Mouse (Mus musculus) NIH3T3 (cell line): ENCODE measurements around the gene Shb.
A peak's percentile ranks its signal among the peaks of the same experiment; 100 is the strongest.

Experiments used
- DNase-seq: peaks from one replicate; pipeline ENCODE4 v3.0.0-alpha.2; 2012; ENCODE audit warnings: low read depth

The Shb gene

DNA sequence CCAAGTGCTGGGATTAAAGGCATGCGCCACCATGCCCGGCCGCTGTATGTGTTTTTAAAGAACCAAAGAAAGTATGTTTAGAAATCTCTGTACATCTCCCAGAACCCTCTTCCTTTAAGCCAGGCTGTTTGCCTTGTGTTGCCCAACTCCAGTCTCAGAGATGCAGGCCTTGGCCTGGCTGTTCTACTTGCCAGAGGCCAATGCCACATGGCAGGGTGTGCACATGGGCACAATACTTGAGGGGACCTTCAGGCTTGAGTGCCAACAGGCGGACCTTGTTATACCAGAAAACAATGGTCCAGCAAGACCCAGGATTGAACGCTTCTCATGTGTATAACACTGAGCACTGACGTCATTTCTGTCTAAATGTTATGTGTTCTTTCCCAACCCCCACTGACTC is 27.1 kb downstream of the Shb start:
- DNase-seq = no peak

DNA sequence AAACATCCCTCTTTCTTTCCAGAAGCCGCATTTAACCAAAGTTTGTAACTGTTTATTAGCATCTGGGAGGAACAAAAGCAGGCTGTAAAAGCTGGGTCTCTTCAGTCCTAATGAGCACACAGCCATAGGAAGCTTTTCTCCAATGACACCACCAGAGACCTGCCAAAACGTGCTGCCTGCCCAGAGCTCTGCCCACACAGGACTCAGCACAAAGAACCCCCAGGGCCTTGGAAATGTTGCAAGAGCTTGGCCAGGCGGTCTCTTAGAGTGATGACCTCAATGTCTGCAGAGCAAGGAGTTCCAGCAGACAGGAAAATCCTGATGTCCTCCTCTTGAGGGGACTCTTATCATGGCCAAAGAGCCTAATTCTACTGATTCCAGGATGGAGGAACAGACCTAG is 28.5 kb downstream of the Shb start:
- DNase-seq = peak; percentile 70

DNA sequence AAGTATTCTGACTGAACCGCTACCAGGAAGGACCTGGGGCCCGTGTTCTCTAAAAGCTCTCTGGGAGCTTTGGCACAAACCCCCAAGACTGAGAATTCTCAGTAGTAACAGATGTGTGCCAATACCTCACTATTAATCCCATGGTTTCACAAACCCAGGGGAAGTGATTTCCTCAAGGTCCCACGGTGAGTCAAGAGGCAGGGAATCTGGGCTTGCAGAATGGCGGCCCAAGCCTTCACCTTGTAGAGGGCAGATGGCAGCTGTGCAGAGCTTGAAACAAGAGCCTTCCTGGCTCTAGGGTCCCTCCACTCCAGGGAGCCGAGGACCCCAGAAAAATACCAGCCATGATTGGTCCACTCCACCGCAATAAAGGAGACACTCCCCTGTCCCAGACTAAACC is 28.9 kb downstream of the Shb start:
- DNase-seq = peak; percentile 48

DNA sequence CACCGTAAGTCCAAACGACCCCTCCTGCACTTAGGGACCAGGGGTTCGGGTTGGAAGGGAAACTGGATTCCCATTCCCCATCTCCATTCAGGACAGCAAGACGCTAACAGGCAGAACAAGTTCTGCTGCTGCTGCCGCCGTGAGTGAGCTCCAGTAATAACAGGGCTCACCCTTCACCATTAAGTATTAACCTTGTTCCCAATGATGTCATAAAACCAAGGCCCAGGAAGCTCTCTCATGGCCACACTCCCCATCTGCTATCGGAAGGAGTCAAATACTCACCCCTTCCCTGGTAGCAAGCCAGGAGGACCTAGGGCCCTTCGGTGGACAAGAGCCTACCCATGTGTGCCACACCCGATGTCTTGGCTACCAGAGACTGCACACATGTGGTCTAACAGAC is 30.3 kb downstream of the Shb start:
- no peak for DNase-seq

DNA sequence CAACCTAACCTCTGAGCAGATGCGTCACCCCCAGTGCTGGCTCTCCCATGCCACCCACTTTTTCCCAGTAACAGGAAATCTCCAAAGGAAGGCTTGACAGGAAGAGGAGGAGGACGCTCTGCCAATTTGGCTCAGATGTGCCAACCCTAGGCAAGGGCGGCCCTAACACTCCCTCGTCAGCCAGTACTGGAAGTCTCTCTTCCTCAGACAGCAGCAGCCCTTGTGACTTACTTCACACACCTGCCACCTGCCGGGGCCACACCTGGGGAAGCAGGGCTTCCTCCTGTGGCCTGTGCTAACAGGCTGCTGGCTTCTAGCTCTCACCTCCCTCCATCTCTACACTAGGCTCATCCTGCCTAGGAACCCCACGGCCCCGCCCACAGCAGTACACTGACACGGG is 31.9 kb downstream of the Shb start:
- DNase-seq = no peak

DNA sequence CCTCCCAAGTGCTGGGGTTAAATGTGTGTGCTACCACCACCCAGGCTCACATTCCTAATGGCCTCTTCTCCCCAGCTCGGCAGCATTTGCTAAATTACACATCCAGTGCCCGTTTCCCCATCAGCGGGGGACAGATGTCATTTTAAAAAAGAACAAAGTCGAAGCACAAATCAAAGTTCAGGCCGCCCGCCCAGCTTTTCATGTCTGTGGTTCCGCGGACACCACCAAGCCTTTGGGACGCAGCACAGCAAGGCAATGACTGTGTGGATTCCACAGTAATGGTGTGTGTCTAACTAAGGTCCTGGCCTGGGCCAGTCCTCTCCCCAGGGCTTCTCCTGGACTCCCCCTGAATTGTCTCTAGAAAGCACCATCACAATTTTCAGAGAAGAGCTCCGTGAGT is 32.7 kb downstream of the Shb start:
- no peak for DNase-seq

DNA sequence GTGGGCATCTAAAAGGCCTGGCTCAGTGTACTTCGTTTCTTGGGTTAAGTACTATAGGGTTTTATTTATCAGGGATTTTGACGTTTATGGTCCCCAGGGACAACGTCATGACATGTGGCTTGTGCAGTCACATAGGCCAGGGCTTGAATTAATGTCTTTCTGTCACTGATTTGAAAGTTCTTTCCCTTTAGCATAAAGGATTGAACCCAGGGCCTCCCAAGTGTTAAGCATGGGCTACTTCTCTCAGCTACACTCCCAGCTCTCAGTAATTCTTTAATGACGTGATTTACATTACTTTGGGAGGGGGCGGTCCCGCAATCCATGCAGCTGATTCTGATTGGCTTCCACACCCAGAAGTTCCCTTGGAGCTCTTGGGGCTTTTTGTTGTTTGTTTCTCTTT is 33.2 kb downstream of the Shb start:
- no peak for DNase-seq

DNA sequence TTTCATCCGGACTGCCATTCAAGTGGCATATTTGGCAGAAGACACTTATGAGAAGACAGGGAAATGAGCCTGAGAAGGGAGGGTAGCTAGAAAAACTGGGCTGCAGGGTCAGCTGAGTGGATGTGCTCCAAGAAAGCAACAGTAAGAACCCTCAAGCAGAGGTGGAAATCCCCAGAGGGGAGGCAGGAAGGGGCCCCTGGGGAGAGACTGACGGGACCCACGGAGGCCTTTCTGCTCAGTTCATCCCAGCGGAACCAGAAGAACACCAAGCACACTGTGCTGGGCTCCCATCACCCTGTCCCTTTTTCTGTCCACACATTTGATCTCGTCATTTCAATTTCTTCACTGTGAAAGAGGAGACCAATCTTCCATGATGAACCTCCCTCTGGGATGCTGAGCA is 33.9 kb downstream of the Shb start:
- no peak for DNase-seq

DNA sequence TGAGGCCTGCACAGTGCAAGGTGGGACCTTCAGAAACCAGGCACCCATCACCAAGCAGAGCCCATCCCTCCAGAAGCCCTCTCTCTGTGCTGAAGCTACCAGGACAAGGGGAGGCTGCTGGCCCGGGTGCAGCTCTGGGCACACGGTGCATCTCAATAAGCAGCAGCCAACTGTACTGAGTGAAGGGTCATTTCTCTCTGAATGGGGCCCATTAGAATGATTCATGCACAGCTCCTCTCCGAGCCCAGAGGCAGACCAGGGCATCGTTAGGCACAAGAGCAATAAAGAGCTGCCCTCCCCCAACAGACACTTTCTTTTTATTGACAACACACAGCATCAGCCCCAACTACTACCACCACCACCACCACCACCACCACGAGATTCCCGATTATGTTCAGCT is 35.0 kb downstream of the Shb start:
- no peak for DNase-seq

DNA sequence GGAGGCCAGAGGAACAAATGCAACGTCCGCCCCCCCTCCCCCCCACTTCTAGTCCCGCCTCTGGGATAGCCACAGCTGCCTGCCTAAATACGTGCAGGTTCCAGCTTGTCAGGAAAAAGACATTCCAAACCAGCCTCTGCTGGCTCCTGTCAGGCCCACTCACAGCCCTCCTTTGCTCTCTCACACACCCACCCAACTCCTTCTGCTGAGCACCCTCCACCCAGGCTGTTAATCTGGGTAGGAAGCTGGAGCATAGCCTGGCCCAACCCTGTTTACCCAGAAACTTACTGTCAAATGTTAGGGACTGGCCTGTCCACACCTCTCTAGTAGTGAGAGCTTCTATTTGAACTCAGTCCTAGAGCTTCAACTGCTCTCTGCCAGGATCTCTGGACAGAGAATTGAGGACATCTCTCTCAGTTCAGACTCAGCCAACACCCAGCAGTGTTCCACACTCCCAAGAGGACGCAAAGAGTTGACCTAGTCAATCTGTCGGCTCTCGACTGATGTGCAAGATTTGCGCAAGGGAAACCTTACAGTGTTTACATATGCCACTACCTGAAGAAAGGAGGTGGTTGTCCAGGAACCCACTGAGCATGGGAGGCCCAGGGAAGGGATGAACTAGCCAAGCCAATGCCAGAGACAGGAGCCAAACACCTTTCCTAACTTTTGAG is 36.6 kb downstream of the Shb start:
- no peak for DNase-seq

DNA sequence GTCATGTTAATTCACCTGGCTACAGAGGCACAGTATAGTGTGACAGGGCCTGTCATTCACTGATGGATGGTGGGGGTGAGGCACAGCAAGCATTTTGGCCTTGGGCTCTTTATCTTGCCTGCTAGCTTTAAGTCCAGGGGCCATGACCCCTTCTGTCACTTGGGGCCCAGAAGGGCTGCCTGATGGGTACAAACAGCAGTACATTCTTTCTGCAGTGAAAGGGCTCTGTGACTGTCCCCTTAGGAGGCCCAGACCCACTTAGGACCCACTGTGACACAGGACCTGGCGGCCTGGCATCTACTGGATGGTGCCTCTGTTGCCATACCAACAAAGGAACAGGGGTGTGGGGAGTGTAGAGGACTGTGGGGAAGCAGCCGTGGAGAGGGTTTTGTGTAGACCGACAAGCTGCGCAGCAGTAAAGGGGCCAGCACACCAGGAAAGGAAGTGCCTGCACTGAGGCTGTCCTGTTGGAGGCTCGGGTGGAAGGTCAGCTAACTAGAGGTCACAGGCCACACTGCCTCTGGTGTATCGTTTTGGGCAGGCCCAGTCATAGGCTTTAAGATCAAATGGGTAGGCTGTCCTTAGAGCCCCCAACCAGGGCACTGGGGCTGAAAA is 38.4 kb downstream of the Shb start:
- DNase-seq = no peak

DNA sequence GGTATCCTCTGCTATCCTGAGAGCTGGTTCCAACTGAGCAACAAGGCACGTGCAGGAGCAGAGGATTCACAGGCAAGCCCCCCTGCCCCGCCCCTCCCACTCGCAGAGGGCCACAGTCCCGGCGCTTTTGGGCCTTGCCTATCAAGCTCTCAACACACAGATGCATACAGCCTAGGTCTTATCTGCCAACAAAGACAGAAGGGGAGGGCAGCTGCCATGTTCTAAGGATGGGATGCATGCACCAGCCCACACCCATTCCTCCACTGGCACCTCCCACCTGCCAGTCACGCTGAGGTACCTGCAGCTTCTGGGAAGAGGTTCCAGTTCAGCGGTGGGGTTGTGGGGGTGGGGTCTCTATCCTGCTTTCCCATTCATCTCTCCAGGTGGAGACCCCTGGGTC is 39.2 kb downstream of the Shb start:
- no peak for DNase-seq

DNA sequence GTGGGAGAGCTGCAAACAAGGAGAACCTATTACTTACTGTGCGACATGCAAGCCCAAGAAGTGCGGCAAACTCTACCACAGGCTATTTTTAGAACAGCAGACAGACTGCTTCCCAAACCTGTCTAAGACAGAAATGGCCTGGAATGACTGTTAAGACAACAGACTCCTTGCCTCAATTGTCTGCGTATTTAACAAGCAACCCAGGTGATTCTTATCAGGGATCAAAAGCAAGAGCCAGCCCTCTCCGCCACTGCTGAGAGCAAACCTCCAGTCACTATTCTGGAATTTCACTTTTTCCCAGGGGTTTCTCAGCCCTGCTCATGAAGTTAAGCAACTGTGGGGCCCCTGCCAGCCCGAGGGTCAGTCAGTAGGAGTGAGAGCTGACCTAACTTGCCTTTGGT is 39.6 kb downstream of the Shb start:
- DNase-seq = peak; percentile 76

DNA sequence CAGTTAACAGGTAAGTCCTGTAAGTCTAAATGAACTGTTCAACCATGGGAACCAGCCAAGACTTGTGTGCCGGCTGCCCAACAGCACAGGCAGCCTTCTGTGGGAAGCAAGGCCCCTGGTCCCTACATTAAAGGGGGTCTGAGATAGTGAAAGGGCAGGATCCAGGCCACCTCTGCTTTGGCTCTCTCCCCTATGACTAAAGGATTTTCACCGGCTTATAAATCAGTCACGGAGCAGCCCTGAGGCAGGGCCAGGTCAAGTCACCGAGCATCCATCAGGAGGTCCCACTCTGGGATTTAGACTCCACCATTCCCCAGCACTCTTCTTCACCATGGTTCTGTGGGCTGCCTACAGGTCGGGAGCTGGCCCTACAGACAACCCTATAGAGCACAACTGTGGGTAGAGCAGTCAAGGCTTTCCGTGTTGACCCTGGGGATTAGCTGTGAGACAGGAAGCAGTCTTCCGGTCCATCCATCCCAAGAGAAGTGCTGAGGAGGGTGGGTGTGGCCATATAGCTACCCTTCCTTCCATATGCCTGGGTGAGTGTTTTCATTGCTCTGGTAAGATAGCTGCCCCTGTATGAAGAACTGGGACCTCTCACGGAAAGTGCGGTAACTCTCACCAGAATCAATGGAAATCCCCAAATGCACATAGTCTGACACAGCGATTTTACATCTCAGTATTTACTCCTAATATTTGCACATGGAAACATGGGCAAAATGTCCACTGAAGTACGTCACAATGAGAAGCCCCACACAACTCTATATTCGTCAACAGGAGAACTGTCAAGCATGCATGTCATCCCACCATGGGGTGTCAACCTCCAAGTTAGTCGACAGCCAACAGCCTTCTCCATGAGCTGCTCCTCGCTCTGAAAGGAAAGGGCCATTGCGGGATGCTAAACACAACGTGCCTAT is 40.3 kb downstream of the Shb start:
- DNase-seq = no peak

DNA sequence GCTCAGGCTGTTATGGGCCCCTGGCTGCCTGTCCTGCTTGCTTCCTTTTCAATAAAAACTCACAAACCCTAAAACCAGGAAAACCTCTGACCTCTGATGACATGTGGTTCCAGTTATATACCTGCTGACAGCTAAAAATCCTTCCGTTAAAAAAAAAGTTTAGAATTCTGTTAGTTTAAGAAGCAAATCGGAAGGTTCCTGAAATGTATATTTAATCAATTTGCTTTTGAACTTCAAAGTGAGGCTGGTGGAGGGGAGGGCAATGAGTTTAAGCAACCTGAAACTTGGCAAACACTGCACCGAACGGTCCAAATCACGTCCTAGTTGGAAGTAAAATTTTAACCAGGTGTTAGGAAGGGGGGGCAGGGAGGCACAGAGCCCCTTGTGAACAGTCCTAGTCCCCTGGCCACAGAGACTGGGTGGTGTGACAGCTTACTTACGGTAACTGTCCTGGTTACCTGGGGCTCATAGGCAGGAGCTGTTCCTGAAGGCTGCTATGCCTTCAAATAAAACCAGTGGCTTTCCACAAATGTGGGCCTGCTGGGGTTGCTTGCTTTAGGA is 41.1 kb downstream of the Shb start:
- DNase-seq = no peak

DNA sequence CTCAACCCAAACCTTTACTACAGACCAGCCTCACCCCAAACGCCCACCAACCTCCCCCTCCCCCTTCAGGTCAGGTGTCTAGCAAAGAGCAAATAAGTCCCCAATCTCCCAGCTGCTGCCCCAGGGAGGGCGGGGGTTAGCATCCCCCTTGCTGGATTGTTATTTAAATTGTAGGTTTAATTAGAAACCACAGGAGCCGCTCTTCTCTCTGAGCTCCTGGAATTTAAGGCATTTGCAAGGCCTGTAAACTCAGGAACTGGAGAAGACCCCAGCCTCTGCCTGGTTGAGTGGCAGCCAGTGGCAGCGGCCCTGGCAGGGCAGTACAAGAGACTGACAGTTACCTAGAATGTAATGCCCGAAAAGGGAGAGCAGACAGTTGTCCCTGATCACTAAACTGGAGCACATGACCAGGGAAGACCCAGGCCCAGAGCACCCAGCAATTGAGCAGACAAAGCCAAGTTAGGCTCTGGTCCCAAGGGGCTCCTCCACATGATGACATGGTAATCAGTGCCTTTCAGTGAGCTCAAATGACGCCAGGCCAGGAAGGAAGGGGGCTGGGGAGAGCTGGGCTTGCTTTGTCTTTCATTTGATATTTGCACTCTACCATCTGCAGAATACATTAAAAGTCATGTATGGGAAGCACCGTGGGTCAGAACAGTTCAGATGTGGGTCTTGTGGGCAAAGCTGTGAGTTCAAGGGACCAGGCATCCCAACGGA is 42.1 kb downstream of the Shb start:
- no peak for DNase-seq

DNA sequence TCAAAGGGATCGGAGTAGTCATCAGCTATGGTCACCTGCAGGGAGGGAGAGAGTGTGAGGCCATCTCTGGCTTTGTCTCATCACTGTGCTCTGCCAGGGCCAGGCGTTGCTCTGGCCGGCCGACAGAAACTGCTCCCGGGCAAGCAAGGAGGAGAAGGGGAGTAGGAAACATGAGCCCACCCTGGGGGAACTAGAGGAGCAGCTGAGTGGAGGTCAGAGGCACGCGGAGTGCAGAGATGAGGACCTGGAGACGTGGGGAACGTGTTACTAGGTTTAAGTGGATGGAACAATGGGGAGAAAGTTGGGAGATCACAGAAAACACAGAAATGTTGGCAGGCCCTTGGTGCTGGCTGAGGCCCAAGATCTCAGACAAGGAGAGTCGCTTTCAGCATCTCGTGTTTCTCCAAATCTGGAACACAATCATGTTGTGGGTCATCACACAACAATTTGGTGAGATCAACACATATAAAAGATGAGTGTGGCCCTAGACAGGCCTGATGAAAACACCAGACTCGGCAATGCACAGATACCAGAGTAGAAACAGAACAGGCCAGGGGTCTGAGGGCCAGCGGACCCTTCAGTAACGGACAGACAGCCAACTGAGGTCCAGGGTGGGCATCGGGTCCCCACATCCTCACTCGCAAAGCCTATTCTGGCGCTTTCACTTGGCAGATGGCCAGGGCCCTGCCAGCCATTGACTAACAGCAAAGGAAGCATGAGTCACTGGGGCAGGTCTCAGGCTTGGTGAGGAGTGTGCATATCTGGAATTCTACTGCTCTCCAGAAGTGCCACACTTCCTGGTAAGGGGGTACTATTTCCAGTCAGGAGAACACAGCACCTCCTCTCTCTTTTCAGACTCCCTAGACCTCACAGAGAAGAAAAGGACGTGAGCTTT is 42.9 kb downstream of the Shb start:
- peak; percentile 92 for DNase-seq

DNA sequence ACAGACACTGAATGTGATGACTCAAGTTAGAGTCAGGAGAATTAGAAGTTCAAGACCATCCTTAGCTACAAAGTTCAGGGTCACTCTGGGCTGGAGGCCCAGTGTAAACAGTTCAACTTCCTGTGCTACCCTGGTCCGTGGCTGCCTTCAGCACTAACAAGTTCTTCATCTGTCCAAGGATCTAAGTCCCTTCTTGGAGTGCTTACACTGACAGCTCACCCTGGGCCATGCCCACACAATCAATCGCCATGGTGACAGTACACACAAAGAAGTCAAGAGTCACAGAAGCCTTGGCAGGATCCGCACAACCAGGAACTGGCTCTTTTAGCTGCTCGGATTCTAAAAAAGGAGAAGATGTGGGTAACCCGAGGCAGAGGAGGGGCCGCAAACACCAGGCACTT is 44.6 kb downstream of the Shb start:
- peak; percentile 67 for DNase-seq

DNA sequence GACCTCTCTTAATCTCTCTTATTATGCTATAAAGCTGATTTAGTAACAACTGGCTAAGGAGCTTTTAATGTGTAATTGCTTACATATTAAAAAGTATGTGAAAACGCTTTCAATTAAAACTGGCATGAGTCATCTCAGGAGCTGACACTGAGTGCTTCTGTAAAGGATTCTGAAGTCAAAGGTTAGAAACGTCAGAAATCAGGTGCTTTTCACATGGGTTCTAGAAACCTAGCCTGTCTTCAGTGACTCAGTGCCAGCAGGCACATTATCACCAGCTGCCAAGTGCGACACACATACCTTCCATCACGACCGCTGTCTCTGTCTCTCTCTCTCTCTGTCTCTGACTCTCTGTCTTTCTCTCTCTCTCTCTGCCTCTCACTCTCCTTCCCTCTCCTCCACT is 47.2 kb downstream of the Shb start:
- DNase-seq = no peak

DNA sequence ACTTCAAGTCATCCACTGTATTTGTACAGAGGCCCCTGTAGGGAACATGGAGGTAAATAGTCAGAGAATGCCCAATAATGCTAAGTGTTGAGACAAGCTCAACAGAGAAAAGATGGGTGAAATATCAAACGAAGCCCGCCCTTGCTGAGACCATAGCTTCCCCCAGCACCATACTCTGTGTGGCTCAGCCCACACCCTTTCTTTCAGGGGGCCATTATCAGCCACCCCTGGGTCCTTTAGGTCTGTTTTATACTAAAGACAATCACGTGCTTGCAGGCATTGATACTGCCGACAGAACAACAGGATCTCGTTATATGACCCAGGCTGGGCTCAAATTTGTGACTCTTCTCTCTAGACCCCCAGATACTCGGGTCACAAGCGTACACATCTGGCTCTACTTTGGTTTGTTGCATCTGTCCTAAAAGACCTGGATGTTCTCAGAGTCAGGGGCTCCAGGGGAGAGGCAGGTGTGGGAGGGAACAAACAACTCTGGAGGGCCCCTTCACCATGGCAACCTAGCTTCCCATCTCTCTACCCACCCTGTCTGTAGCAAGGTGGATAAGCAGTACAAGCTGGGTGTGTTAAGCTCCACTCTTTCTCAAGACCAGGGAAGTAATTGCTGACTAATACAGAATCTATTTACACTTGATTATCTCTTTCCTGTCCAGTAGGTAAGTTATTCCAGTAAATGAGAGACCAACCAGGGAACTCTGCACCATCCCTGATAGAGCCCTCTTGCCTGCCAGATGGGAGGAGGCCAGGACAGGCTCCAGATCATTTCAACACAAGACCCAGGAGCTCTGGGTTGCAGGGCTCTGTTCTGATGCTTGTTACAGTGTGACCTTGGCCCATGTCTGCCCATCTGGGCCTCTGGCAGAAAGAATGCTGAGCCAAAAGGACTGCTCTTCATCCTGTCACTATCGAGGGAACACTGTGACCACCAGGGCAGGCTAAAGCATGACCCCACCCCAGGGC is 48.7 kb downstream of the Shb start:
- DNase-seq = peak; percentile 65
